ENCODE assay signal across 1 mouse cellular context in genomic region chr16:45158522-45159388, GRCm38 (mm10).
TF ChIP-seq lines count a peak whose summit lies in the region.

TSS of gene Slc35a5 (minus strand) at chr16:45158706.
TSS of gene Atg3 (plus strand) at chr16:45158785.

TF ChIP-seq in MEL, 35 proteins besides CTCF, POLR2A, EP300 and RAD21 (continued from another document):
- TF ChIP-seq MAFK (IDR thresholded peaks at IDR 0.05; ENCODE audit: borderline replicate concordance, low read depth, low read length) (no peak), GABPA (IDR thresholded peaks at IDR 0.05; ENCODE audit: low read depth, low read length) (no peak), ZC3H11A (IDR thresholded peaks at IDR 0.05; ENCODE audit: low read depth, low read length) (no peak), CHD2 (IDR thresholded peaks at IDR 0.05; ENCODE audit: low read length) (no peak), TAL1 (IDR thresholded peaks at IDR 0.05; ENCODE audit: low read length) (no peak), GATA1 (IDR thresholded peaks at IDR 0.05; ENCODE audit: low read depth, low read length) (no peak), TCF12 (IDR thresholded peaks at IDR 0.05; ENCODE audit: low read depth, low read length) (peak; percentile 25), UBTF (IDR thresholded peaks at IDR 0.05; ENCODE audit: borderline replicate concordance, insufficient read depth, low read depth, low read length) (0 out of 2 replicates have a peak, but pooled peaks have one; percentile 49), MYC (IDR thresholded peaks at IDR 0.05; ENCODE audit: low read depth, low read length) (peak; percentile 42; the same call in 1 of the 2 replicates), USF1 (IDR thresholded peaks at IDR 0.05; ENCODE audit: low read depth, low read length) (peak; percentile 100), E2F4 (IDR thresholded peaks at IDR 0.05; ENCODE audit: borderline replicate concordance, low read depth, low read length) (no peak), SMC3 (IDR thresholded peaks at IDR 0.05; ENCODE audit: low read depth, low read length) (no peak)
